Comparison of ENCODE assay signal across 28 mouse cellular contexts in the genomic region with DNA sequence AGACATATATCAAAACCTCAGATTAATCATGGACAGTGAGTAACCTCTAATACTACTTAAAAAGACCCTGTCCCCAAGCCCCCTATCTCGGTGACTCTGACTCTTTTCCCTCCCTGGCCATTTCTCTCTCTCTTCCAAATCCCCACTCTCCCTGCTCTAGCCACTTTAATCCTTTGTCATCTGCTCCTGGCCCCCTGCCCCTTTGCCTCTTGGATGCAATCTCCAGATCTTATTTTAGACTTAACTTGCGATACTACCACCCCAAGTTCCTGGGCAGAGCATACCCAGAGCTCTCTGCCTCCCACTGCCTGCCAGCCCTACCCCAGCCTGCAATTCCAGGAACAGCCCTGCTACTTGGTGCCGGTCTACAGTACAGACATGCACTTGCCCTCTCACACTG.
DNase-seq lines count a peak whose midpoint lies in the region; ATAC-seq lines count a peak whose summit lies in the region.
"Had no signal": no experiment of that assay in that cellular context is flagged by ENCODE, and none has a peak within 500 bp of the region (broad histone marks: within the 10 kb centered on the region; RNA-seq: fewer than 3 reads in every experiment).

No protein-coding gene starts in this region.

- no peaks in the 10 kb centered on the region for H3K4me1 ChIP-seq in hindbrain, embryonic 10.5 days (replicated peaks)
- no peaks in the 10 kb centered on the region for H3K4me1 ChIP-seq in hindbrain, embryonic 11.5 days (replicated peaks; ENCODE audit: control insufficient read depth, insufficient read depth, low read length)
- H3K4me1 ChIP-seq in embryonic facial prominence, embryonic 10.5 days, result no peaks in the 10 kb centered on the region
- H3K4me1 ChIP-seq: embryonic facial prominence, embryonic 12.5 days; embryonic facial prominence, embryonic 15.5 days; heart, embryonic 10.5 days; heart, embryonic 13.5 days; hindbrain, embryonic 13.5 days; intestine, embryonic 15.5 days had no signal

- no peaks in the 10 kb centered on the region for H3K27me3 ChIP-seq in hindbrain, embryonic 10.5 days (ENCODE audit: insufficient read depth, poor library complexity, severe bottlenecking)
- no peaks in the 10 kb centered on the region for H3K27me3 ChIP-seq in hindbrain, embryonic 11.5 days (ENCODE audit: control insufficient read depth, insufficient read depth, low read length)
- no peaks in the 10 kb centered on the region for H3K27me3 ChIP-seq in embryonic facial prominence, embryonic 10.5 days (replicated peaks; ENCODE audit: low read depth, poor library complexity, severe bottlenecking)
- H3K27me3 ChIP-seq: CH12.LX; embryonic facial prominence, embryonic 12.5 days; embryonic facial prominence, embryonic 15.5 days; heart, embryonic 13.5 days; hindbrain, embryonic 13.5 days; intestine, embryonic 15.5 days; Patski had no signal

- peak overlapping the region; percentile 25; the same call in 1 of the 2 replicates for H3K27ac ChIP-seq in hindbrain, embryonic 10.5 days
- H3K27ac ChIP-seq in hindbrain, embryonic 11.5 days (ENCODE audit: low read depth, low read length), result no peak overlapping the region
- 0 out of 2 replicates have a peak overlapping the region, but pooled peaks have one; percentile 10 for H3K27ac ChIP-seq in embryonic facial prominence, embryonic 10.5 days (replicated peaks)
- H3K27ac ChIP-seq: embryonic facial prominence, embryonic 12.5 days; embryonic facial prominence, embryonic 15.5 days; heart, adult 2 months; heart, embryonic 10.5 days; heart, embryonic 13.5 days; hindbrain, embryonic 13.5 days; intestine, embryonic 15.5 days had no signal

- 87% methylated on average over 3 of the region's 3 CpGs for WGBS in hindbrain, embryonic 10.5 days
- WGBS in hindbrain, embryonic 11.5 days, result 92% methylated on average over 3 of the region's 3 CpGs
- 84% methylated on average over 3 of the region's 3 CpGs for WGBS in embryonic facial prominence, embryonic 10.5 days

- peak; percentile 57 to 67 for DNase-seq in cerebellum, postnatal 14 days
- peak; percentile 8 for DNase-seq in gastrocnemius, postnatal 10 days
- no peak for DNase-seq in gastrocnemius, adult 18-20 months (ENCODE audit: low spot score)
- no peak for DNase-seq in hindbrain, embryonic 10.5 days (ENCODE audit: low spot score)
- no peak for DNase-seq in hindbrain, embryonic 11.5 days (ENCODE audit: low spot score)
- DNase-seq in embryonic facial prominence, embryonic 10.5 days (ENCODE audit: low spot score), result no peak
- DNase-seq: adrenal gland, postnatal 10 days; adrenal gland, postnatal 36 days; B cell, adult 2 months; cerebellum, adult 11-12 months; cerebellum, adult 9-10 months; forebrain, postnatal 0 days; heart, adult 2 months; heart, postnatal 14 days; heart, postnatal 4 days; kidney, adult 11 months; kidney, adult 8-10 months had no signal

- H3K4me2 ChIP-seq in hindbrain, embryonic 11.5 days (replicated peaks; ENCODE audit: low read depth, low read length), result no peak overlapping the region
- H3K4me2 ChIP-seq: embryonic facial prominence, embryonic 12.5 days; embryonic facial prominence, embryonic 15.5 days; heart, embryonic 13.5 days; hindbrain, embryonic 13.5 days; intestine, embryonic 15.5 days had no signal

- ATAC-seq in cerebellum, adult (ENCODE audit: insufficient number of reproducible peaks, low FRiP score, low TSS enrichment), result no peak
- no peak for ATAC-seq in hindbrain, embryonic 11.5 days (ENCODE audit: low FRiP score)
- ATAC-seq: forebrain, postnatal 0 days; hindbrain, embryonic 16.5 days; intestine, embryonic 15.5 days; Patski had no signal

- no peak overlapping the region for H3K4me3 ChIP-seq in hindbrain, embryonic 10.5 days
- no peak overlapping the region for H3K4me3 ChIP-seq in hindbrain, embryonic 11.5 days (ENCODE audit: low read depth, low read length)
- no peak overlapping the region for H3K4me3 ChIP-seq in embryonic facial prominence, embryonic 10.5 days
- H3K4me3 ChIP-seq: embryonic facial prominence, embryonic 12.5 days; embryonic facial prominence, embryonic 15.5 days; heart, adult 2 months; heart, embryonic 10.5 days; heart, embryonic 13.5 days; hindbrain, embryonic 13.5 days; intestine, embryonic 15.5 days had no signal

- H3K9me3 ChIP-seq in hindbrain, embryonic 10.5 days, result no peaks in the 10 kb centered on the region
- H3K9me3 ChIP-seq in hindbrain, embryonic 11.5 days (ENCODE audit: control insufficient read depth, low read length), result no peaks in the 10 kb centered on the region
- H3K9me3 ChIP-seq in embryonic facial prominence, embryonic 10.5 days, result no peaks in the 10 kb centered on the region
- H3K9me3 ChIP-seq: embryonic facial prominence, embryonic 12.5 days; embryonic facial prominence, embryonic 15.5 days; G1E; heart, embryonic 10.5 days; heart, embryonic 13.5 days; hindbrain, embryonic 13.5 days; intestine, embryonic 15.5 days had no signal

- no peak overlapping the region for H3K9ac ChIP-seq in hindbrain, embryonic 11.5 days (ENCODE audit: low read depth, low read length)
- H3K9ac ChIP-seq: embryonic facial prominence, embryonic 12.5 days; embryonic facial prominence, embryonic 15.5 days; forebrain, postnatal 0 days; heart, embryonic 13.5 days; hindbrain, embryonic 13.5 days; intestine, embryonic 15.5 days had no signal

- no peaks in the 10 kb centered on the region for H3K36me3 ChIP-seq in hindbrain, embryonic 10.5 days
- H3K36me3 ChIP-seq in hindbrain, embryonic 11.5 days (ENCODE audit: control insufficient read depth, insufficient read depth, low read length), result no peaks in the 10 kb centered on the region
- no peaks in the 10 kb centered on the region for H3K36me3 ChIP-seq in embryonic facial prominence, embryonic 10.5 days (replicated peaks)
- H3K36me3 ChIP-seq: embryonic facial prominence, embryonic 12.5 days; embryonic facial prominence, embryonic 15.5 days; G1E; heart, embryonic 10.5 days; heart, embryonic 13.5 days; hindbrain, embryonic 13.5 days; intestine, embryonic 15.5 days had no signal

Comparison
In these comparisons a context has a peak if more than half of its experiments do, and no peak if none do; other contexts are left out.
1. DNase-seq: peak in cerebellum, postnatal 14 days (2 of 2) and gastrocnemius, postnatal 10 days (single experiment); none in gastrocnemius, adult 18-20 months (single experiment), hindbrain, embryonic 10.5 days (single experiment), hindbrain, embryonic 11.5 days (single experiment) and embryonic facial prominence, embryonic 10.5 days (single experiment).